Mouse (Mus musculus): ENCODE measurements around the gene Mthfd1l. TPM values are rescaled to one million over a fixed set of nuclear protein-coding genes. Genes with fewer than 3 reads are reported as not detected.

The Mthfd1l gene
- polyA plus RNA-seq, 1 experiment from 2014 or later, result 18.4 TPM

DNA sequence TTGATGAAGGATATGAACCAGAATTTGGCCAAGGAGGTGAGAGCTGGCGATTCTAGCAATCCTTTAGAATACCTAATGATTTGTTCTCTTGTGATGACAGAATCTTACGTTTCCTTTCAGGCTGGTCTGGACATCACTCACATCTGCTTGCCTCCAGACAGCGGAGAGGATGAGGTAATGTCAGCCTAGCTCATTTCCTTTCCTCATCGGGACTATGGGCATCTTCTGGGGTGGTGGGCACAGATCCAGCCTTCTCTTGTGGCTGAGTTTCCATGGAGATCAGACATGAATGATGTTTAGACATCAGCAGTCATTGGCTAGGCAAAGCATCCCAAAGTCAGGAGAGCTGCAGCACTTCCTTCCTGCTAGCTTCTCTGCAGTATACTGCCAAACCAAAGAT lies 7.3 kb downstream of the Mthfd1l start:
- H3K9ac ChIP-seq, result no peak overlapping the region
- whole genome bisulfite sequencing, result 94% methylated on average over 4 of the region's 4 CpGs
- no peak for ATAC-seq (replicated peaks; ENCODE audit: low FRiP score)

DNA sequence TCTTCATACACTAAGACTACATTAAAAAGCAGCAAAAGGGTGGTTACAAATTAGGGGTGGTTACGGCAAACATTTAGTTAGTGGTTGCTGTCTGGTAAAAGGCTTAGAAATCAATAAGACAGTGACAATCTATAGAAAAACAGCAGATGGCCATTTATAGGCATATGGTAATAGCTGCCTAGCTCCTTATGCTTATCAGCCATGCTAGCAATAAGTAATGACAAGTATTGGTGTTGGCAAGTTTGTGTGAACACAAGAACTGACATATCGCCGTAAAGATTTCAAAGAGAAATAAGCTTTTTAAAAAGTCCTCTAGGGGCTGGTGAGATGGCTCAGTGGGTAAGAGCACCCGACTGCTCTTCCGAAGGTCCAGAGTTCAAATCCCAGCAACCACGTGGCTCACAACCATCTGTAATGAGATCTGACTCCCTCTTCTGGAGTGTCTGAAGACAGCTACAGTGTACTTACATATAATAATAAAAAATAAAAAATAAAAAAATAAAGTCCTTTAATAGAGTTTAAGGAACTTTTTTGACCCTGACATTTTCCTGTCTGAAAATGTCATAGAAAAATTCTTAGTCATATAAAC lies 17.5 kb downstream of the Mthfd1l start:
- Histone ChIP-seq H3K4me1 (no peaks in the 10 kb centered on the region), H3K9me3 (replicated peaks) (no peaks in the 10 kb centered on the region), H3K36me3 (peaks cover 56% of the 10 kb centered on the region), H3K27ac (no peak overlapping the region), H3K9ac (no peak overlapping the region), H3K27me3 (no peaks in the 10 kb centered on the region), H3K4me3 (replicated peaks) (no peak overlapping the region), H3K4me2 (no peak overlapping the region)
- WGBS, result 93% methylated on average over 6 of the region's 6 CpGs
- ATAC-seq (replicated peaks; ENCODE audit: low FRiP score), result no peak

More for the DNA sequence above, 7.3 kb downstream of the Mthfd1l start:
- H3K36me3 ChIP-seq, result peaks cover 49% of the 10 kb centered on the region
- H3K27me3 ChIP-seq, result no peaks in the 10 kb centered on the region
- no peak overlapping the region for H3K4me2 ChIP-seq
- peaks cover 26% of the 10 kb centered on the region for H3K4me1 ChIP-seq
- no peak overlapping the region for H3K27ac ChIP-seq
- no peaks in the 10 kb centered on the region for H3K9me3 ChIP-seq (replicated peaks)
- no peak overlapping the region for H3K4me3 ChIP-seq (replicated peaks)

DNA sequence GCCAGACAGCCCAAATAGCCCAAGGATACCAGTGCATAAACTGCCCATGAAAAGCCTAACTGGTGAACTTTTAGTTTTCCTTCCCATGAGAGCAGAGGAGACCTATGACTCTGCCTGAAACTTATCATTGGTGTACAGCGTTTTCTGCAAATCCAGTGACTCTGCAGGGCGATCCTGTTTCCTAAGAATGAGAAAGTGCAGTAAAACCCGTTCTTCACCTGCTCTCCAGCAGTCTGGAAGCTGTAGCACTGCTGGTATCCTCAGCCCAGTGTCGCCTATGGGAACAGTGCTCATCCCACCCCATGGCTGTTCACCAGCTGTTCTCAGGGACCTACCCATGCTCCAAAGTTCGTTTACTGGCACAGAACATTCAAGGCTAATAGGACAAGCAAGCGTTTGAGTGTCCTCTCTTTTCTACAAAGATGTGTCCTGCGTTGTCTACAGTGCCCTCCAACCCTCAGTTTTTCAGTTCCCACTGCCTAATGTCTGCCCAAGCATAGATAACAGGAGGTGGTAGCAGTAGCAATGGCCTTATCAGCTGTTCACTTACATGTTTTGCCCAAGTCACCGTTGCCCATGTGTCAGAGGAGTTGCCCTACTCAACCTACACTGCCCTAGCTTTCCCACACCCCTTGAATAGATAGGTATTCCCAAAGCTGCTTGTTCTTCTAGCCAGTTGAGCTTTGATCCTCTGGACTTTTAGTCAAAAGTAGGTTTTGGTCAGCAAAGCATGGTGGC lies 20.6 kb downstream of the Mthfd1l start:
- Histone ChIP-seq H3K27ac (no peak overlapping the region), H3K9me3 (replicated peaks) (no peaks in the 10 kb centered on the region), H3K27me3 (no peaks in the 10 kb centered on the region), H3K4me2 (no peak overlapping the region), H3K4me3 (replicated peaks) (no peak overlapping the region), H3K9ac (no peak overlapping the region), H3K36me3 (peaks cover 50% of the 10 kb centered on the region), H3K4me1 (0 out of 2 replicates have a peak, but pooled peaks cover 7% of the 10 kb centered on the region)
- WGBS, result 90% methylated on average over 8 of the region's 8 CpGs
- peak; percentile 65; the same call in 1 of the 2 replicates for ATAC-seq (replicated peaks; ENCODE audit: low FRiP score)

DNA sequence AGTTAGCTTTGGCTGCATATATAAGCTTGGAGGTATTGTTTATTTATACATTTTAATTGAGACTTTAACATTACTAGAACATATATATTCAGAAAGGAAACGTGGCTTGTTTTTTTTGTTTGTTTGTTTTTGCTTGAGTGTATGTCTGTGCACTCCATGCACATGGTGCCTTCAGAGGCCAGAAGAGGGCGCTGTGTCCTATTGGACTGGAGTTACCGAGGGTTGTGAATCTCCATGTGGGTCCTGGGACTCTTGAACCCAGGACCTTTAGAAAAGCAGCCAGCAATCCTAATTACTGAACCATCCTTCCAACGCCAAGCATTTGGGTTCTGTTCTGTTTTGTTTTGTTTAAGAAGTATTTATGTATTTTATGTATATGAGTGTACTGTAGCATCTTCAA lies 22.4 kb downstream of the Mthfd1l start:
- no peaks in the 10 kb centered on the region for H3K9me3 ChIP-seq (replicated peaks)
- no peak overlapping the region for H3K27ac ChIP-seq
- no peak overlapping the region for H3K9ac ChIP-seq
- H3K4me3 ChIP-seq (replicated peaks), result no peak overlapping the region
- peaks cover 36% of the 10 kb centered on the region for H3K36me3 ChIP-seq
- H3K4me2 ChIP-seq, result no peak overlapping the region
- 89% methylated on average over 4 of the region's 4 CpGs for WGBS
- H3K27me3 ChIP-seq, result no peaks in the 10 kb centered on the region
- ATAC-seq (replicated peaks; ENCODE audit: low FRiP score), result no peak
- H3K4me1 ChIP-seq, result 0 out of 2 replicates have a peak, but pooled peaks cover 7% of the 10 kb centered on the region

DNA sequence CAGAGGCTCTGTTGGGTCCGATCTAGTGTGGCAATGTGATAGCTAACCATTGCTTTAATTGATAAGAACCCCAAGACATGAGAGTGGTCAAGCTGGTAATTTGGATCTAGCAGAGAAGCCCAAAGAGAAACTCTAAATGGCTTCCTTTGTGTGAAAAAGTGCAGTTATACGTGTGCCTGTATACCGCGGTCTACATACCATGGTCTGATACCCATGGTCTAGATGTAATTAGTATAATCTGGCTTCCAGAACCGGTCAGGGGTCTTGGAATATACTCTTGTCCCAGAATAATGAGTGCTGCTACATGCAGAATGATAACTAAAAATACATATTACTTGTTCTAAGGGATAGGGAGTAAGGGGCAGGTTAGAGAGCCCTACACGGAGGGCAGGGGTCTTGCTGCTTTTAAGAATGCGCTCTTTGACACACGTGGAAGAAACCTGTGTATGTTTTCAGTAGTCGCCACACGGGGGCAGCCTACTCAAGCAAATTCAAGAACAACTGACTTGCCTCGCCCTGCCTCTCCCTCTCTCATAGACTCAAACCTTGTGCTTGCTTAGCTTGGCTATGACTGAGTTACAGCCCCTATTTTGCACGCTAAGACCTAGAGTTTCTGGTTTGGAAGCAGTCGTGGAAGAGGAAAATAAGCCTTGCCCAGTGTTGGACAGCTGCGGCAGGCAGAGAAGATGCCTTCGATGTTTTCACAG lies 23.4 kb downstream of the Mthfd1l start:
- Histone ChIP-seq H3K36me3 (peaks cover 26% of the 10 kb centered on the region; the same call in 1 of the 2 replicates), H3K9ac (no peak overlapping the region), H3K27me3 (no peaks in the 10 kb centered on the region), H3K4me3 (replicated peaks) (no peak overlapping the region), H3K4me2 (no peak overlapping the region), H3K4me1 (0 out of 2 replicates have a peak, but pooled peaks cover 7% of the 10 kb centered on the region), H3K27ac (peak overlapping the region; percentile 5; the same call in 1 of the 2 replicates), H3K9me3 (replicated peaks) (no peaks in the 10 kb centered on the region)
- peak; percentile 61; the same call in 1 of the 2 replicates for ATAC-seq (replicated peaks; ENCODE audit: low FRiP score)
- 47% methylated on average over 15 of the region's 15 CpGs for WGBS

DNA sequence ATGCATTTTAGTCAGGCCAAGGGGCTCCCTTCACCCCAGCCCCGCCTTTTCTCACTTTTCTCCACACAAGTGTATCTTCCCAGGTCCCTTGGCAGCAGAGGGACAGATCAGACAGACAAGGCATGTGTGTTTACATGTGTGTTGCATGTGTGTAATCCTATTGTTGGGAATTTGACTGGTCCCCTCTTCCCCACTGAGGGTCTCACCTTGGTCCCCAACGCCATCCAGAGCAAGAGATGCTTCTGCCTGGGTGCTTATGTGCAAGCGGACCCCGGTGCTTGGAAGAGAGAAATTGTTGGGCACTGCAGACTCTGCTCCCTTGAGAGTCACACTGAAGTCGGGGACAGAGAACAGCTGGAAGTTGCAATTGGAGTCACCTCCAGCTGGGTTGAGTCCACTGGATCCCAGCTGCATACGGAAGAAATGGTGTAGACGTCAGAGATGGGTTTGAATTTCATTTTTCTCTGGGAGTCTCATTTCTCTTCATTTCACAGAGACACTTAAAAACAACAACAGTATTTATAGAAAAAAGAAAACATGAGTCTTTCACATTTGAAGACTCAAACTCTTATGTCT lies 25.0 kb downstream of the Mthfd1l start:
- Histone ChIP-seq H3K27me3 (no peaks in the 10 kb centered on the region), H3K4me3 (replicated peaks) (no peak overlapping the region), H3K27ac (0 out of 2 replicates have a peak overlapping the region, but pooled peaks have one; percentile 5), H3K4me2 (no peak overlapping the region), H3K4me1 (0 out of 2 replicates have a peak, but pooled peaks cover 7% of the 10 kb centered on the region), H3K9me3 (replicated peaks) (no peaks in the 10 kb centered on the region), H3K36me3 (peaks cover 14% of the 10 kb centered on the region; the same call in 1 of the 2 replicates), H3K9ac (no peak overlapping the region)
- ATAC-seq (replicated peaks; ENCODE audit: low FRiP score), result no peak
- WGBS, result 72% methylated on average over 7 of the region's 7 CpGs

DNA sequence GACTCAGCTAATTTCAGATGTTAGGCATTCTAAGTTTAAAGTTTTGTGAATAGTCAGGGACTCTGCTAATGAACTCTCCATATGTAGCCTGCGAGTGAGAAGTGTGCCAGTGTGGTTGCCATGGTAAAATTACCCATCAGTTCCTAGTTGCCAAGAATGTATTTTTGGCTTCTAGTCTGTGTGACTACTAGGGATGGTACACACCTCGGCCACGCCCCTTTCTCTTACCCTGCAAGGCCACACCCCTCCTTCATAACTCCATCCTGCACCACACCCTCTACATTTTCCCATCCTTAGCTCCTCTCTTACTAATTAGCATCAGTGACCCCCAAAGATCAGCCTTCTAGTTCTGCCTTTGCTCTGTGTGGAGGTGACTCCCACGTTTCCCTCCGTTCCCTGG lies 29.8 kb downstream of the Mthfd1l start:
- no peak for ATAC-seq (replicated peaks; ENCODE audit: low FRiP score)
- no peak overlapping the region for H3K4me3 ChIP-seq (replicated peaks)
- no peak overlapping the region for H3K27ac ChIP-seq
- no peak overlapping the region for H3K9ac ChIP-seq
- no peak overlapping the region for H3K4me2 ChIP-seq
- H3K9me3 ChIP-seq (replicated peaks), result no peaks in the 10 kb centered on the region
- H3K36me3 ChIP-seq, result 0 out of 2 replicates have a peak, but pooled peaks cover 2% of the 10 kb centered on the region
- 74% methylated on average over 5 of the region's 5 CpGs for WGBS
- no peaks in the 10 kb centered on the region for H3K27me3 ChIP-seq
- peaks cover 22% of the 10 kb centered on the region for H3K4me1 ChIP-seq

DNA sequence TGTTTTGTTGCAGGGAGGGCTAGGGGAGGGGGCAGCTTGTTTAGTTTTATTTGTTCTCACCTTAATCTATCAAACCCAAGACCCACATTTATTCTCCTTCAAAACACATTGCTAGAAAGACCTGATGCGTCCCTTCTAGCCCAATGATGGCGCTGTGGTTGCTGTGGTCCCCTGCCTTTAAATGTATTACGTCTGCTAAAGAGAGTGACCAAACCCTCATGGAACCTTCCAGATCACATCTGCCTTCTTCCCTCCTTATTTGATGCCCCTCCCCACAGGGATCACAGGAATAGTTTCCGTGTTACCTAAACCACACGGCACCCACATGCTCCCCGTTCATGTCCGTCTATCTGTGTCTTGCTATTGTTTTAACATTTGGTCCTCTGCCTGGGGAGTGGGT lies 32.3 kb downstream of the Mthfd1l start:
- no peak overlapping the region for H3K9ac ChIP-seq
- H3K36me3 ChIP-seq, result 0 out of 2 replicates have a peak, but pooled peaks cover 7% of the 10 kb centered on the region
- no peak overlapping the region for H3K4me3 ChIP-seq (replicated peaks)
- H3K4me2 ChIP-seq, result no peak overlapping the region
- peaks cover 20% of the 10 kb centered on the region for H3K4me1 ChIP-seq
- H3K27ac ChIP-seq, result peak overlapping the region; percentile 79
- H3K9me3 ChIP-seq (replicated peaks), result no peaks in the 10 kb centered on the region
- 52% methylated on average over 7 of the region's 7 CpGs for WGBS
- H3K27me3 ChIP-seq, result no peaks in the 10 kb centered on the region
- ATAC-seq (replicated peaks; ENCODE audit: low FRiP score), result no peak

DNA sequence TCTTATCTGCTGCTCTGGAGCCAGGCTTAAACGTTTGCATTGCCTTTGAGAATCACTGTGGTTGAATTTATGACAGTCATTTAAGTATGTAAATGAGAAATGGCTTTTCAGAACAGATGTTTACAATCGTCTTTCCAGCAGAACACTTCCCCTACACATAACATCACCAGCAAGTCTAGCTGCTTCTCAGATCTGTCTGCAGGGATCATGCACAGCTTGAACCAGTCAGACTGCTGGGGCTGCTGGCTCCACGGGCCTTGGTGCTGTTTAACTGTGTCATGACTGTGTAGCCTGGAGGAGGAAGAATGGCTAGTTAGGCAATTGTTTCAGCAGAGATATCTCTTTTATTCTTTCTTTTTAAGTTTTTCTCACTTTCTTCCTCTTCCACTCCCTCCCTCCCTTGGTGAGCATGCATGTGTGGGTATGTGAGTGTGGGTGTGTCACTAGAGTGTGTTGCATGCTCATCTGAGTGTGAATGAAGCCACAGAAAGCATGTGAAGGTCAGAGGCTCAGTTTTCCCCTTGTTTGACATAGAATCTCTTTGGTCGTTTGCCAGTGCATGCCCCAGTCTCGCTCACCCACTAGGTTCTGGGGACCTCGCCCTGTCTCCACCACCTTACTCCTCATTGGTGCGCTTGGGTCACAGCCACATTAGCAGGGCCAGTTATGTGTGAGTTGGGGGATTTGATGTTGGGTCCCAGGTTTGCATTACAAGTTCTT lies 33.5 kb downstream of the Mthfd1l start:
- H3K4me3 ChIP-seq (replicated peaks), result no peak overlapping the region
- 41% methylated on average over 7 of the region's 7 CpGs for WGBS
- no peaks in the 10 kb centered on the region for H3K9me3 ChIP-seq (replicated peaks)
- H3K36me3 ChIP-seq, result 0 out of 2 replicates have a peak, but pooled peaks cover 7% of the 10 kb centered on the region
- H3K4me2 ChIP-seq, result no peak overlapping the region
- peak; percentile 91 for ATAC-seq (replicated peaks; ENCODE audit: low FRiP score)
- no peak overlapping the region for H3K9ac ChIP-seq
- H3K27me3 ChIP-seq, result no peaks in the 10 kb centered on the region
- peaks cover 20% of the 10 kb centered on the region for H3K4me1 ChIP-seq
- peak overlapping the region; percentile 79 for H3K27ac ChIP-seq

DNA sequence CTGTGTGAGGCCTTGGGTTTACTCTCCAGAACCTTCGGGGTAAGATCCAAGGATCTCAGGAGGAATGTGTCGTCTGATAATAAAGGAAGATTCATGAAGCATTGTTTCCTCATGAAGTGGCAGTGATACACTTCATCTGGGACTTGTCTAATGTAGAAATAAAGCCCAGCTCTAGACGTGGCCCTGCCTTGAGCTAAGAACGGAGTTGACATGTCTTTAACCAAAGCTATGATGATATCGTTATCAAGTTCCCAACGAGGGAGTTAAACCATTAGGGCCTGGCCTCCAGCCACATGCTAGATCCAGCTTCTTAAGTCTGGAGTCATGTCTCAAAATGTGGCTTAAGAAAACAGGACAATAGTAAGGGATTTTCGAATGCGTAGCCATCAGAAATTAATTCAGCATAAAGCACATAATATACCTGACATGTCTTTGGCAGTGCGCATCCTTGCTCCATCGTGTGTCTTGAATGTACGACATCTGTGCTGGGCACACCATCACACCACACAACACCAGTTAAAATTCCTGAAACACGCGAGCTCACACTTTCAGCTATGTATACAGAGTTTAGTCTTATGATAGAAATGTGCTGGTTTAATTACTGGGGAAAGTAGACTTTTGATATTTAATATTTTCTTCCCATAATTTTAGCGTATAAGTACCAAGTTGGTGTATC lies 49.8 kb downstream of the Mthfd1l start:
- 0 out of 2 replicates have a peak, but pooled peaks cover 3% of the 10 kb centered on the region for H3K4me1 ChIP-seq
- no peaks in the 10 kb centered on the region for H3K27me3 ChIP-seq
- no peak overlapping the region for H3K27ac ChIP-seq
- H3K36me3 ChIP-seq, result peaks cover 30% of the 10 kb centered on the region
- H3K4me3 ChIP-seq (replicated peaks), result no peak overlapping the region
- 79% methylated on average over 14 of the region's 14 CpGs for WGBS
- H3K9me3 ChIP-seq (replicated peaks), result no peaks in the 10 kb centered on the region
- H3K4me2 ChIP-seq, result no peak overlapping the region
- H3K9ac ChIP-seq, result no peak overlapping the region
- ATAC-seq (replicated peaks; ENCODE audit: low FRiP score), result no peak

DNA sequence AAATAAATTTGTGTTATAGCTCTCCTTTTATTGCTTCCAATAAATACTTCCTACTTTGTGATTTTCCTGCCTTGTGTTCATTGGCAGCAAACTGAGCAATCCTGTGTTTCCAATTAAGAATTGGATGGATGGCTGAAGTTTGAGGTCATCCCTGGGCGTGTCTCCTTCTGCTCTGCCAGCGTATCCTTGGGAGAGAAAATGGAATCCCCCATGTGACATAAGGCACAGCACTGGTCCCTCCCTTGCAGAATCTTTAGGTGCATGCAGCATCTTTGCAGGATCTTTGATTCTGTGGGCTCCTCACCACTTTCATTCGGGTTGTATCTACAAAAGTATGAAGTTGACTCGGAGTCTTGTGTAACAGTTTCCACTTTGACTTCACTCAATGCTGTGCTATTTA lies 53.7 kb downstream of the Mthfd1l start:
- H3K27me3 ChIP-seq, result no peaks in the 10 kb centered on the region
- ATAC-seq (replicated peaks; ENCODE audit: low FRiP score), result no peak
- 72% methylated on average over 4 of the region's 4 CpGs for WGBS

More for the DNA sequence above, 53.7 kb downstream of the Mthfd1l start:
- Histone ChIP-seq H3K36me3 (peaks cover 19% of the 10 kb centered on the region; the same call in 1 of the 2 replicates), H3K9me3 (replicated peaks) (no peaks in the 10 kb centered on the region), H3K4me3 (replicated peaks) (no peak overlapping the region), H3K4me1 (peaks cover 6% of the 10 kb centered on the region; the same call in 1 of the 2 replicates), H3K27ac (peak overlapping the region; percentile 74; the same call in 1 of the 2 replicates), H3K9ac (no peak overlapping the region), H3K4me2 (no peak overlapping the region)

Measured in kidney, embryonic 15.5 days (tissue).